Comparison of ENCODE assay signal across 23 mouse cellular contexts in the genomic region with DNA sequence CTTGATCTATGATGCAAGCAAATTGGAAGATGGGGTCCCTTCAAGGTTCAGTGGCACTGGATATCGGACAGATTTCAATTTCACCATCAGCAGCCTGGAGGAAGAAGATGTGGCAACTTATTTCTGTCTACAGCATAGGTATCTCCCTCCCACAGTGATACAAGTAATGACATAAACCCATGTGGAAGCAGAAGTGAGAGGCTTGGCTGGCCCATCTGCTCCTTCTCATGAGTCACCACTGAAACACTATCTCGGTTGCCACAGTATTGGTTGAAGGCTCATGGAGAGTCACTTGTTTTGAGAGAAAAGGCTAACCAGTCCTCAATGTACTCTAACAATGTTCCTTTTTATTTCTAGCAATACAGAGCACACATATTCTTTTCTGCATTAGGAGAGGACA.
DNase-seq lines count a peak whose midpoint lies in the region; ATAC-seq and TF ChIP-seq lines count a peak whose summit lies in the region.
"Had no signal": no experiment of that assay in that cellular context is flagged by ENCODE, and none has a peak within 500 bp of the region (broad histone marks: within the 10 kb centered on the region; RNA-seq: fewer than 3 reads in every experiment).

No protein-coding gene starts in this region.

- DNase-seq in kidney, postnatal 0 days (ENCODE audit: low spot score) = peak; percentile 0
- DNase-seq in kidney, postnatal 4 days = no peak
- DNase-seq in right cerebral cortex, adult 18-20 months = peak; percentile 61
- no peak for DNase-seq in right cerebral cortex, postnatal 25 days
- peak; percentile 34 for DNase-seq in telencephalon, adult 2 months (ENCODE audit: low read depth, low spot score)
- DNase-seq: adrenal gland, postnatal 14 days; cerebellum, adult 11-12 months; cerebellum, postnatal 25 days; forebrain, postnatal 0 days; gastrocnemius, postnatal 25 days; kidney, adult 11 months; kidney, postnatal 14 days; liver; lung, postnatal 10 days; midbrain, embryonic 14.5 days; right cerebral cortex, postnatal 4 days had no signal

- H3K27me3 ChIP-seq in kidney, postnatal 0 days (ENCODE audit: insufficient read depth, low read length) = no peaks in the 10 kb centered on the region
- H3K27me3 ChIP-seq: embryonic facial prominence, embryonic 15.5 days; megakaryocyte, embryonic 14.5 days; neural tube, embryonic 13.5 days; Patski had no signal

- WGBS in kidney, postnatal 0 days = 45% methylated on average over 2 of the region's 2 CpGs

- no peak for ATAC-seq in kidney, postnatal 0 days (replicated peaks; ENCODE audit: low FRiP score, low read depth)
- peak; percentile 87 for ATAC-seq in granulocyte monocyte progenitor cell, adult 5-6 weeks (replicated peaks; ENCODE audit: poor library complexity, severe bottlenecking)
- ATAC-seq in cerebellum, adult (ENCODE audit: insufficient number of reproducible peaks, low FRiP score, low TSS enrichment) = no peak
- ATAC-seq: forebrain, postnatal 0 days; Patski had no signal

- no peak for TF ChIP-seq CTCF in kidney, postnatal 0 days (IDR thresholded peaks at IDR 0.05; ENCODE audit: low read depth)

- H3K4me2 ChIP-seq in kidney, postnatal 0 days (ENCODE audit: low read length) = no peak overlapping the region
- H3K4me2 ChIP-seq: embryonic facial prominence, embryonic 15.5 days; neural tube, embryonic 13.5 days had no signal

- no peak overlapping the region for H3K9ac ChIP-seq in kidney, postnatal 0 days (ENCODE audit: low read depth, low read length)
- H3K9ac ChIP-seq: embryonic facial prominence, embryonic 15.5 days; forebrain, postnatal 0 days; neural tube, embryonic 13.5 days had no signal

- H3K9me3 ChIP-seq in kidney, postnatal 0 days (replicated peaks; ENCODE audit: low read length) = no peaks in the 10 kb centered on the region
- H3K9me3 ChIP-seq: embryonic facial prominence, embryonic 15.5 days; megakaryocyte, embryonic 14.5 days; neural tube, embryonic 13.5 days had no signal

- H3K4me1 ChIP-seq in kidney, postnatal 0 days (replicated peaks; ENCODE audit: insufficient read depth, low read length) = no peaks in the 10 kb centered on the region
- H3K4me1 ChIP-seq: embryonic facial prominence, embryonic 15.5 days; megakaryocyte, embryonic 14.5 days; neural tube, embryonic 13.5 days had no signal

- H3K4me3 ChIP-seq in kidney, postnatal 0 days (replicated peaks; ENCODE audit: low read depth, low read length) = no peak overlapping the region
- H3K4me3 ChIP-seq: embryonic facial prominence, embryonic 15.5 days; megakaryocyte, embryonic 14.5 days; neural tube, embryonic 13.5 days had no signal

- no peaks in the 10 kb centered on the region for H3K36me3 ChIP-seq in kidney, postnatal 0 days (ENCODE audit: insufficient read depth, low read length)
- H3K36me3 ChIP-seq: embryonic facial prominence, embryonic 15.5 days; neural tube, embryonic 13.5 days had no signal

- no peak overlapping the region for H3K27ac ChIP-seq in kidney, postnatal 0 days
- H3K27ac ChIP-seq: embryonic facial prominence, embryonic 15.5 days; neural tube, embryonic 13.5 days; stomach, postnatal 0 days had no signal

Comparison
In these comparisons a context has a peak if more than half of its experiments do, and no peak if none do; other contexts are left out.
1. DNase-seq: peak in kidney, postnatal 0 days (single experiment), right cerebral cortex, adult 18-20 months (single experiment) and telencephalon, adult 2 months (single experiment); none in kidney, postnatal 4 days (0 of 2) and right cerebral cortex, postnatal 25 days (single experiment).